Comparison of ENCODE assay signal across 24 mouse cellular contexts in genomic region chr13:31425825-31426500, GRCm38 (mm10).
DNase-seq lines count a peak whose midpoint lies in the region; ATAC-seq and TF ChIP-seq lines count a peak whose summit lies in the region.
"Had no signal": no experiment of that assay in that cellular context is flagged by ENCODE, and none has a peak within 500 bp of the region (broad histone marks: within the 10 kb centered on the region; RNA-seq: fewer than 3 reads in every experiment).

No protein-coding gene starts in this region.

- TF ChIP-seq CTCF in kidney, adult 2 months (conservative IDR thresholded peaks at IDR 0.05; ENCODE audit: insufficient read depth, insufficient read length, low read depth, low read length) = no peak

- H3K9me3 ChIP-seq in hindbrain, embryonic 11.5 days (ENCODE audit: control insufficient read depth, low read length) = no peaks in the 10 kb centered on the region
- no peaks in the 10 kb centered on the region for H3K9me3 ChIP-seq in hindbrain, embryonic 13.5 days
- H3K9me3 ChIP-seq: forebrain, embryonic 10.5 days; forebrain, embryonic 13.5 days; heart, embryonic 10.5 days; heart, embryonic 13.5 days had no signal

- no peaks in the 10 kb centered on the region for H3K27me3 ChIP-seq in hindbrain, embryonic 11.5 days (ENCODE audit: control insufficient read depth, insufficient read depth, low read length)
- no peaks in the 10 kb centered on the region for H3K27me3 ChIP-seq in hindbrain, embryonic 13.5 days
- no peaks in the 10 kb centered on the region for H3K27me3 ChIP-seq in kidney, adult 2 months (replicated peaks; ENCODE audit: control insufficient read depth, insufficient read depth, low read length)
- H3K27me3 ChIP-seq: forebrain, embryonic 13.5 days; heart, embryonic 13.5 days had no signal

- no peak overlapping the region for H3K27ac ChIP-seq in hindbrain, embryonic 11.5 days (ENCODE audit: low read depth, low read length)
- no peak overlapping the region for H3K27ac ChIP-seq in hindbrain, embryonic 13.5 days
- H3K27ac ChIP-seq in kidney, adult 2 months (ENCODE audit: insufficient read depth, low read depth, low read length) = no peak overlapping the region
- H3K27ac ChIP-seq: forebrain, embryonic 10.5 days; forebrain, embryonic 13.5 days; gastrocnemius, adult 2 months; heart, adult 2 months; heart, embryonic 10.5 days; heart, embryonic 13.5 days; hindbrain, embryonic 14.5 days had no signal

- no peak overlapping the region for H3K4me3 ChIP-seq in hindbrain, embryonic 11.5 days (ENCODE audit: low read depth, low read length)
- H3K4me3 ChIP-seq in hindbrain, embryonic 13.5 days = no peak overlapping the region
- H3K4me3 ChIP-seq in kidney, adult 2 months (ENCODE audit: insufficient read depth, low read depth, low read length) = no peak overlapping the region
- H3K4me3 ChIP-seq: forebrain, embryonic 10.5 days; forebrain, embryonic 13.5 days; gastrocnemius, adult 2 months; heart, adult 2 months; heart, embryonic 10.5 days; heart, embryonic 13.5 days had no signal

- WGBS in hindbrain, embryonic 11.5 days = 44% methylated on average over 7 of the region's 7 CpGs
- WGBS in hindbrain, embryonic 13.5 days = 41% methylated on average over 7 of the region's 7 CpGs
- WGBS in kidney, adult 2 months = 79% methylated on average over 7 of the region's 7 CpGs

- ATAC-seq in hindbrain, embryonic 11.5 days (ENCODE audit: low FRiP score) = peak; percentile 53; the same call in 1 of the 2 replicates
- no peak for ATAC-seq in hindbrain, embryonic 13.5 days (ENCODE audit: low FRiP score)
- ATAC-seq: activated CD4-positive, CD25-positive, alpha-beta regulatory T cell, adult 4 months; CD4-positive, CD25-positive, alpha-beta regulatory T cell, adult 4 months; forebrain, embryonic 13.5 days; forebrain, embryonic 16.5 days had no signal

- H3K9ac ChIP-seq in hindbrain, embryonic 11.5 days (ENCODE audit: low read depth, low read length) = no peak overlapping the region
- no peak overlapping the region for H3K9ac ChIP-seq in hindbrain, embryonic 13.5 days
- H3K9ac ChIP-seq: forebrain, embryonic 13.5 days; heart, embryonic 13.5 days; hindbrain, embryonic 14.5 days had no signal

- no peaks in the 10 kb centered on the region; the same call in 1 of the 2 replicates for H3K4me1 ChIP-seq in hindbrain, embryonic 11.5 days (replicated peaks; ENCODE audit: control insufficient read depth, insufficient read depth, low read length)
- no peaks in the 10 kb centered on the region for H3K4me1 ChIP-seq in hindbrain, embryonic 13.5 days (replicated peaks)
- H3K4me1 ChIP-seq in kidney, adult 2 months (ENCODE audit: control insufficient read depth, insufficient read depth, low read length) = no peaks in the 10 kb centered on the region
- H3K4me1 ChIP-seq: forebrain, embryonic 10.5 days; forebrain, embryonic 13.5 days; heart, embryonic 10.5 days; heart, embryonic 13.5 days had no signal

- no peak for TF ChIP-seq POLR2A in kidney, adult 2 months (IDR thresholded peaks at IDR 0.05; ENCODE audit: low read depth, low read length)

- DNase-seq in hindbrain, embryonic 11.5 days (ENCODE audit: low spot score) = peak; percentile 17
- DNase-seq in retina, postnatal 1 day = peak; percentile 1
- no peak for DNase-seq in retina, embryonic 14.5 days (ENCODE audit: low spot score)
- DNase-seq in mesoderm, embryonic 11.5 days (ENCODE audit: low read depth, low spot score) = peak; percentile 9
- DNase-seq in kidney, adult 2 months = no peak
- DNase-seq: adrenal gland, adult 8-10 months; adrenal gland, postnatal 25 days; cerebellum, adult 18-20 months; cerebellum, adult 9-10 months; cerebellum, postnatal 14 days; gastrocnemius, adult 2 months; gastrocnemius, postnatal 14 days; heart, adult 2 months; heart, postnatal 14 days; heart, postnatal 4 days had no signal

- H3K4me2 ChIP-seq in hindbrain, embryonic 11.5 days (replicated peaks; ENCODE audit: low read depth, low read length) = no peak overlapping the region
- no peak overlapping the region for H3K4me2 ChIP-seq in hindbrain, embryonic 13.5 days
- H3K4me2 ChIP-seq: forebrain, embryonic 13.5 days; heart, embryonic 13.5 days; hindbrain, embryonic 14.5 days had no signal

- no peaks in the 10 kb centered on the region for H3K36me3 ChIP-seq in hindbrain, embryonic 11.5 days (ENCODE audit: control insufficient read depth, insufficient read depth, low read length)
- no peaks in the 10 kb centered on the region for H3K36me3 ChIP-seq in hindbrain, embryonic 13.5 days
- no peaks in the 10 kb centered on the region for H3K36me3 ChIP-seq in kidney, adult 2 months (ENCODE audit: control insufficient read depth, insufficient read depth, low read length)
- H3K36me3 ChIP-seq: forebrain, embryonic 10.5 days; heart, embryonic 10.5 days; heart, embryonic 13.5 days had no signal

Comparison
In these comparisons a context has a peak if more than half of its experiments do, and no peak if none do; other contexts are left out.
1. DNase-seq: peak in hindbrain, embryonic 11.5 days (single experiment), retina, postnatal 1 day (single experiment) and mesoderm, embryonic 11.5 days (single experiment); none in retina, embryonic 14.5 days (single experiment) and kidney, adult 2 months (single experiment).